Mouse (Mus musculus) heart, adult 11 months (tissue): ENCODE measurements around the gene Fyn.

Source experiments
- DNase-seq: peaks from one replicate; pipeline ENCODE4 v3.0.0; 2022

The Fyn gene

DNA sequence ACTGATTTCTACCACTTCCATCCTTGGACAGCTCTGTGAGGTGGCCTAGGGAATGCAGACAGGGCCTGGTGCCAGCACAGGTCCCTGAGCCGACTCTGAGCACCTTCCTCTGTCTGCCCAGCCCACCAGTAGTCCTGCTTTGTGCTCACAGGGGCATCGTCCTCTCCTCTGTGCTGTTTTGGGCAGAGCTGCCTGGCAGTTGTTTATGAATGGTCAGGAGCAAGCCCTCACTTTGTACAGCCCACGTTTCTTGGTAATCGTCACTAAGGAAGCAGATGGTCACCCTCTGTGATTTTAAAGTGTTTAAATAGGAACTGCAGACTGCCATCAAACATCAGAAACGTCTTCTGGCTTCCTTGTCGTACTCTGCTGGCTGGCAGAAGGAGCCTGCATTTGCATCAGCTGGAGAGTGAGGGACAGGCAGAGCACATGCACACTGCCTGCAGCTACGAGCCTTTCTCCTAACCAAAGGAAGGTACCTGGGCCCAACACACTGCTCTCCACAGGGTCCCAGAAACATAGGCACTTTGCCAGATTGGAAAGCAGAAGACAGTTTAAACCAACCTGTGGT lies 173.4 kb downstream of the Fyn start:
- DNase-seq = peak; percentile 91

GRCm38 (mm10) chr10:39542535-39543257 lies 174.0 kb downstream of the Fyn start:
- DNase-seq = peak; percentile 97

DNA sequence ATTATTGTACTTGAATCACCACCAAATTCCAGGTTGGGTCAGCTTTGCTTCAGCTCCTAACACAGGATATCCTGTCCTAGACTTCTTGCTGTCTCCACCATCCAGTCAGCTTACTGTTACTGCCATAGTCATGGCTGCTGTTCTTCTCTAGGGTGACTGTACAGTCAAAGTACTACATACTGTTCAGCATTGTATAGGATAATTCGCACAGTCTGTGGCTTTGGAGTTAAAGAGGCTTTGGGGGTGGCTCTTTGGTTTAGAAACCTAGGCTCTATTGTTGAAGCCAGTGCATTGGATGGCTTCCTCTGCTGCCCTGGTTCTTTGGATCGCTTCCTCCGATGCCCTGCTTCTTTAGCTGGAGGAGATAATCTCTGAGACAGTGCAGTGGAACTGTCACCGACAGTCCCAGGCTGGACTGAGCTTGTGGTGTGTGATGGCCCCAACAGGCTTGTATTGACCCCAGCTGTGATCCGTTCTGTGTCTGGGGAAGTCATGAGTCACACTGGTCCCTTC lies 174.7 kb downstream of the Fyn start:
- DNase-seq = peak; percentile 90

DNA sequence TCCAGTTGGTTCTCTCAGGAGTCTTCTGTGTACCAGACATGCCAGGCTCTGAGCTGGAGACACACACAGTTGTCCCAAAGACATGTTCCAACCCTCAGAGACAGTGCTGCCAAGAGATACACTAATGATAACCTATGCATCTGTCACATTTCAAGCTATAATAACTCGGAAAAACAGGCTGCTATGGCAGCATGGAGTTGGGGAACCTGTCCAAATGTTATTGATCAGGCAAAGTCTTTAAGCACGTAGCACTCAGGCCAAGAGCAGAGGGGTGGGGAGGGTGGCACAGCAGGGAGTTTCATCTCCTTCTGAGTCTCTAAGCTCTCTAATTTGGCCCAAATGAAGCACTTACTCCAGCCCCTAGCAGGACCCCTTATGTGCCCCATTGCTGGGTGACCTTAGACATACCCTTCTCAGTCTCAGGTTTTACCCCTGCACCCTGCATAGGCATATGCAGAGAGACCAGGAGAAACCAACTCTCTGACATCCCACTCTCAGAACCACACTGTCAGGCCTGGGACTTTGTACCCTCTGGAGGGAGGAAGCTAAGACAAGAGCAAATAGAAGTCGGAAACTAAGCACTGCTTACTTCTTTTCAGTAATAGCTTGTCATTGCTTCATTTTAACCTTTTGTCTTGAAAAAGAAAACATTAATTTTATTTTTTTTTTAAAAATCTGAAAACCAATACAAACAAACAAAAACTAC lies 178.9 kb downstream of the Fyn start:
- peak; percentile 84 for DNase-seq

DNA sequence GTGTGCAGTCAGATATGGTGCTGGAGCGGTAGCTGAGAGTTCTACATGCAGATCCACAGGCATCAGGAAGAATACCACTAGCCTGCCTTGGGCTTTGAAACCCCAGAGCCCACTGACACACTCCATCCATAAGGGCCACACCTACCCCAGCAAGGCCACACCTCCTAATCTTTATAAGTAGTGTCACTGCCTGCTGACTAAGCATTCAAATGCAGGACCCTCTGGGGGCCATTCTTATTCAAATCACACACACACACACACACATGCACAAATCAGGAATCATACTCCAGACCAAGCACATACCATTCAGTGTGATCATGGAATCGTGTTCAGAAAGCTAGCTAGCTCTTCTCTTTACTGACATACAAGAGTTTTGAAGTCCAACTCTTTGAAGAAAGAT lies 182.1 kb downstream of the Fyn start:
- DNase-seq = no peak

- peak; percentile 87 for DNase-seq
Observed at GRCm38 (mm10) chr10:39551637-39552185, 183.1 kb downstream of the Fyn start.

- DNase-seq = no peak
Observed at GRCm38 (mm10) chr10:39552351-39552814, 183.7 kb downstream of the Fyn start.

GRCm38 (mm10) chr10:39552903-39553302 lies 184.2 kb downstream of the Fyn start:
- DNase-seq = no peak

DNA sequence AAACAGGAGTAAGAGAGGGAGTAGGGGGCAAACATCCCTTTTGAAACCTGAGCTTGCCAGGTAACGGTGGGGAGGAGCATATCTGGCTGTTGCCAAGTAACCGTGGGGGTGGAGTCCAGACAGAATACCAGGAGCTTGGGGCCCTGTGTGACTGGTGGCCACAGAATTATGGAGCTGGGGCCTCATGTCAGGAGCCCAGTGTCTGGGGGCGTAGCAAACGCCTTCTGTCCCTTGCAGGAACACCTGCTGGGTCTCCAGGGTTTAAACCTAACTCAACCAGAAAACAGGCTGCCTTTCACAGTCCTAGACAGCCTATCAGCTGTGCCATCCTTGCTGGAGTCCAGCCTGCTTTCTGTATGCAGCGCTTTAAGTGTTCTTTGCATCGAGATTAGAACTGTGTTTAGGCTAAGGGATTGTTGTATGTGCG lies 186.6 kb downstream of the Fyn start:
- peak; percentile 87 for DNase-seq

DNA sequence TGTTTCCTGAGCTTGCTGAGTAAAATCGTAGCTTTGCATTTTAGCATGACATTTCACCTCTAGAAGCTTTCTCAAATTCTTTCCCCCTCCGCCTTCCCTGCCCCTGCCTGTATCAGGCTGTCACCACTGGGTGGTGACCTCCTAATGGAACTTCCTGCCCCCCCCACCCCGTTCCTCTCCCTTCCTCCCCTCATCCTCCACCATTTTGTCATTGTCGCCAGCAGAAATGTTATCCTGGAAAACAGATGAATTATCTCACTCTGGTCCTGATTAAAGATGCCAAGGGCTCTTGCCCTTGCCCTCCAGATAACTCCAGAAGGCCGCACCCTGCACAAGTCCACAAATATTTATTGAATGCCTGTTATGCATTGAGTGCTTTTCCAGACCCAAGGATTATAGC lies 187.1 kb downstream of the Fyn start:
- DNase-seq = peak; percentile 88

DNA sequence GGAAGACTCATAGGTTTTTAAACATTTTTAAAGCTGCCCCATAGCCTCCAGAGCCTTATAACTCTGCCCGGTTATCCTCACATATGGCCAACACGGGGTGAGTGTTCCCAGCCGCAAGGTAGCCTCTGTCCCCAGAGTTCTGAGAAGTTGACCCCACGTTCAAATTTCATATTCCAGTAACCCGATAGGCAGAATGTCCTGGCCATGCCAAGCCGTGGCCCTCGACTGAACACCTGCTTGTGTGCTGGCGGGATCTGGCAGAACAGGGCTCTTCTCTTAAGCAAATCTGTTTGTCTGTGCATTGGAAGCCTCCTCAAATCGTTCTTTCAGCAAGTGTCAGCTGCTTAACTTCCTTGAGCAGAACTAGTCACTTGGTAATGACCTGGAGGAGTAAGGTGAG lies 188.7 kb downstream of the Fyn start:
- no peak for DNase-seq

DNA sequence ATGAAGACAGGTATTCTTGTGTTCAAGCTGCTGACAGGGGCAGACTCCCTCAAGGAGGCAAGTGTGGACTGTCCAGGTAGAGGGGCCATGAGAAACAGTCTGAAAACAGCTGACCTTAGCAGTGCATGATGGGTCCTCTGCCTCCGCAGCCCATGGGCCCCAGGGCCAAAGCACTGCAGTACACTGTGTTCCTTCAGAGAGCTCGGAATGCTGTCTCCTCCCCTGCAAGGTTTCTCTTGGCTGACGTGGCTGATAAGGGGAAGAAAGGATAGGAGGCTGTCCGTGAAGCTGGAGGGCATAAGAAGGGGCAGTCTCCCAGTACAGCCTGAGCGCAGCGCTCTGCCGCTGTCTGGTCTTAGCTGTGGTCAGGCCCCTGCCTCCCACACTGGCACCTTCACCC lies 189.2 kb downstream of the Fyn start:
- DNase-seq = peak; percentile 98

- no peak for DNase-seq
Observed at GRCm38 (mm10) chr10:39558492-39559005, 189.9 kb downstream of the Fyn start.

- DNase-seq = no peak
Observed at GRCm38 (mm10) chr10:39559321-39559720, 190.7 kb downstream of the Fyn start.

GRCm38 (mm10) chr10:39562383-39562782 lies 193.7 kb downstream of the Fyn start:
- no peak for DNase-seq

GRCm38 (mm10) chr10:39563552-39564223 lies 195.0 kb downstream of the Fyn start:
- no peak for DNase-seq

- DNase-seq = no peak
Observed at GRCm38 (mm10) chr10:39566901-39567300, 198.2 kb downstream of the Fyn start.

DNA sequence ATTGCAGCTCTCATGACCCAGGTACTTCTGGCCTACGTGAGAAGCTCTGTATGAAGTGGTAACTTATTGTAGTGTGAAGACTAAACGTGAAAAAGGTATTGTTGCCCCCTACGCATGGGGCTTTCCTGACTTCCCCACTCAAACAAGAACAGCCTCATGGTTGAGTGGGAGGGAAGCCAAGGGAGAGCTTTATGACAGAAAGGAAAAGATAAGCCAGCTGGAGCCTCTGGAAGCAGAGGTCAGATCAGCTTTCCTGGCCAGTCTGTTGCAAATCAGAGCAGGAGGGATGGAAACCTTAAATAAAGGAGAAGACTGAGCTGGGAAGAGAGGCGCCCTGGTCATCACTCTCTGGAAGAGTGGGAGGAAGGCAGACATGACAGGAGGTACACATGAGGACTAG lies 200.3 kb downstream of the Fyn start:
- no peak for DNase-seq

- DNase-seq = no peak
Observed at GRCm38 (mm10) chr10:39571011-39571410, 202.4 kb downstream of the Fyn start.

DNA sequence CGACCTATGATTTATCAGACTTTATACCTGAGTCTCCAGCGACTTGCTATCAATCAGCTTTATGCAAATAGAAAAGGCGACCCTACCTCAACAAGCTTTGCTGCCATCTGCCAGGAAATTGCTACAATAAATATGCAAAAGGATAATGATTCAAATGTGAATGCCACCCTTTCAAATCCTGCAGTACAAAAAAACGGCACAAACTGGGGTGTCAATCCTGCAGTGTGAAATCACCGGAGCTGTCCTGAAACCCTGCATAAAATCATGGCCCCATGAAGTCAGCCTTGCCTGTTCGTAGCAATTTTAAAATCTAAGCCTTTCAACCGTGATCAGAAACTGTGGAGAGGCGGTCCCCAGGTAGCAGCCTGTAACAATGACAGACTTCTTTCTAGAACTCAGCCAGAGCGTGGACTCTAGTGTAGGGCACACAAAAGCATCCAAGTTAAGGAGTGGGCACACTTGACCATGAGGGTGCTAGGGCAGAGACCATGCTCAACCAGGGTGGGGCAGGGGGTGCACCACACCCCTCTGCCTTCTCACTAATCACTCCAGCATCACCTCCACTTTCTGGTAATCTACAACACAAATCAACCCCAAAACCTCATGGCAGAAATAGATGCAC lies 203.5 kb downstream of the Fyn start:
- DNase-seq = no peak

DNA sequence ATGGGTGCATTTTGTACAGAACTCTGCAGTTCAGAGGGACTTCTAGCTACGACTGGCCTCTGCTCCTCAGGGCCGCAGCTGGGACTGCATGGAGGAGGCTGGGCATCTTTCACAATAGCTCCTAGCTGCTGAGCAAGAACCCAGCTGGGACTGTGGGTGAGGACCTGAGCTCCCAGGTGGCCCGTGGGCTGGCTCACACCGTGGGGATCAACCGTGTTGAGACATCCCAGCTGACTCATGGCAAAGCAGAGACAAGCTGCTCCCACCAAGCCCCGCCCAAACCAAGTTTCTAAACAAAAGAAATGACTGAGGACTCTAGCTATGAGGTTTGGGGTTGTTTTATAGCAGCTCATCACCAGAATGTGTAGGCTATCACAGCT lies 204.0 kb downstream of the Fyn start:
- DNase-seq = peak; percentile 95

DNA sequence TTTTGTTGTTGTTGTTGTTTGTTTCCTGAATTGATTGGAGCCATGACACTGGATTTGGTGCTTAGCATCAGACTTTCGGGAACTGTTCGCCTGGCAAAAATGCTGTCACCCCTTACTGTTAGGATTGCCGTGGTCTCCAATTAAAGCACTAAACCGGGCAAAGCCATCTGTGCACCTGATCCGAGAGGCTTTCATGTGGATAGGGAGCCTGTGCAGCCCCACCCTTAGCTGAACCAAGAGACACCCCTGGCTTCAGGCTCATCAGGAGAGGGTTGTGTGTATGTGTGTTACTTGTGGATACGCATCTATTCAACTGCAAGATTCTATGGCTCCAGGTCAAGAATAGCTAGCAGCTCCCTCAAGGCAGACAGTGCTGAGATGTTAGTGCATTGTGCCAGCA lies 207.8 kb downstream of the Fyn start:
- no peak for DNase-seq
